Mouse (Mus musculus) liver, adult 2 months (tissue): ENCODE data around the gene Acaa1b.

Experiments used
- CTCF ChIP-seq: fragments of 200-500 bp; IDR thresholded peaks from 2 replicates; pipeline ENCODE4 v1.5.1; 2011; ENCODE audit warnings: low read depth, low read length, control low read depth
- POLR2A ChIP-seq: fragments of 200-500 bp; IDR thresholded peaks from 2 replicates; pipeline ENCODE4 v1.6.1; 2011; ENCODE audit warnings: low read length, control low read depth; ENCODE audit not compliant: insufficient read depth; ENCODE audit errors: extremely low read depth

DNA sequence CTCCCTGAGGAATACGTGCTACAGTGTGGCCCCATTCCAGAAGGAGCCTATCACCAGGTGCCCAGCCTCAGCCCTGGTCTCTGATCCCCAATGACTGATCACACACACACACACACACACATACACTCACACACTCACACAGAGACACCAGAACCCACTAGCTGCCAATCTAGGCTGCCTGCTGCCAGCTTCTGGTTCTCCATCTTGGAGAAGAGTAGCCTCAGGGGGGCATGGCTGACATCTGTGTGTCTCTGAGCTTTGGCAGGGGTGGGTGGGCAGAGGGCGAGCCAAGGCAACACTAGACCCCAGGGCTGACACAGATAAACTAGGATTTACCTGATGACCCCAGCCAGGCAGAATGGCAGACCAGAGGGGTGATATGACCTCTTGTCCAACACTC, 18.1 kb downstream of the Acaa1b start:
- TF ChIP-seq POLR2A (no peak), CTCF (no peak)
